Comparison of ENCODE assay signal across 8 mouse cellular contexts in genomic region chr8:84788896-84789295, GRCm38 (mm10). TPM values are rescaled to one million over a fixed set of nuclear protein-coding genes. Genes with fewer than 3 reads are reported as not detected.
DNase-seq lines count a peak whose midpoint lies in the region; ATAC-seq lines count a peak whose summit lies in the region.

No protein-coding gene starts in this region.

- no peaks in the 10 kb centered on the region for H3K9me3 ChIP-seq in midbrain, embryonic 14.5 days (ENCODE audit: control insufficient read depth, low read length)
- H3K9me3 ChIP-seq in midbrain, embryonic 10.5 days (replicated peaks), result no peaks in the 10 kb centered on the region
- no peaks in the 10 kb centered on the region for H3K9me3 ChIP-seq in heart, embryonic 16.5 days (replicated peaks; ENCODE audit: control insufficient read depth, low read length)
- no peaks in the 10 kb centered on the region for H3K9me3 ChIP-seq in intestine, embryonic 16.5 days (ENCODE audit: control insufficient read depth, low read length)

- peaks cover 88% of the 10 kb centered on the region for H3K27me3 ChIP-seq in midbrain, embryonic 14.5 days (ENCODE audit: control insufficient read depth, insufficient read depth, low read length)
- H3K27me3 ChIP-seq in midbrain, embryonic 10.5 days (ENCODE audit: low read depth, poor library complexity, severe bottlenecking), result peaks cover 100% of the 10 kb centered on the region
- peaks cover 48% of the 10 kb centered on the region for H3K27me3 ChIP-seq in heart, embryonic 16.5 days (ENCODE audit: control insufficient read depth, insufficient read depth, low read length)
- peaks cover 74% of the 10 kb centered on the region for H3K27me3 ChIP-seq in intestine, embryonic 16.5 days (replicated peaks; ENCODE audit: control insufficient read depth, insufficient read depth, low read length)

- H3K4me2 ChIP-seq in midbrain, embryonic 14.5 days (ENCODE audit: low read length), result 0 out of 2 replicates have a peak overlapping the region, but pooled peaks have one; percentile 10
- no peak overlapping the region for H3K4me2 ChIP-seq in heart, embryonic 16.5 days (ENCODE audit: low read depth, low read length)
- H3K4me2 ChIP-seq in intestine, embryonic 16.5 days (ENCODE audit: low read depth, low read length), result no peak overlapping the region

- H3K36me3 ChIP-seq in midbrain, embryonic 14.5 days (ENCODE audit: control insufficient read depth, insufficient read depth, low read length), result no peaks in the 10 kb centered on the region
- H3K36me3 ChIP-seq in midbrain, embryonic 10.5 days, result no peaks in the 10 kb centered on the region
- no peaks in the 10 kb centered on the region for H3K36me3 ChIP-seq in heart, embryonic 16.5 days (ENCODE audit: control insufficient read depth, insufficient read depth)
- H3K36me3 ChIP-seq in intestine, embryonic 16.5 days (ENCODE audit: control insufficient read depth, insufficient read depth, low read length), result no peaks in the 10 kb centered on the region

- ATAC-seq in midbrain, embryonic 14.5 days (ENCODE audit: low FRiP score, low TSS enrichment), result no peak
- no peak for ATAC-seq in heart, embryonic 16.5 days (replicated peaks; ENCODE audit: extremely low read depth, insufficient read depth, low FRiP score)
- no peak for ATAC-seq in intestine, embryonic 16.5 days

- H3K27ac ChIP-seq in midbrain, embryonic 14.5 days (replicated peaks; ENCODE audit: low read depth, low read length), result no peak overlapping the region
- H3K27ac ChIP-seq in midbrain, embryonic 10.5 days (replicated peaks), result no peak overlapping the region
- peak overlapping the region; percentile 24; the same call in 1 of the 2 replicates for H3K27ac ChIP-seq in heart, embryonic 16.5 days (ENCODE audit: low read length)
- no peak overlapping the region for H3K27ac ChIP-seq in intestine, embryonic 16.5 days (ENCODE audit: low read length)

- H3K4me1 ChIP-seq in midbrain, embryonic 14.5 days (ENCODE audit: control insufficient read depth, insufficient read depth, low read length), result no peaks in the 10 kb centered on the region
- peaks cover 6% of the 10 kb centered on the region for H3K4me1 ChIP-seq in midbrain, embryonic 10.5 days
- peaks cover 52% of the 10 kb centered on the region for H3K4me1 ChIP-seq in heart, embryonic 16.5 days (ENCODE audit: control insufficient read depth, insufficient read depth, low read length)
- H3K4me1 ChIP-seq in intestine, embryonic 16.5 days (ENCODE audit: control insufficient read depth, insufficient read depth, low read length), result peaks cover 19% of the 10 kb centered on the region

- DNase-seq in cerebellum, adult 11-12 months, result peak; percentile 67
- DNase-seq in cerebellum, adult 8-10 months, result no peak
- no peak for DNase-seq in midbrain, embryonic 14.5 days
- no peak for DNase-seq in midbrain, embryonic 10.5 days (ENCODE audit: low spot score)
- DNase-seq in lung, postnatal 14 days, result peak; percentile 86
- DNase-seq in layer of hippocampus, adult 9-10 months (ENCODE audit: low spot score), result no peak

- H3K9ac ChIP-seq in midbrain, embryonic 14.5 days (replicated peaks; ENCODE audit: low read length), result no peak overlapping the region
- H3K9ac ChIP-seq in heart, embryonic 16.5 days (ENCODE audit: low read length), result 0 out of 2 replicates have a peak overlapping the region, but pooled peaks have one; percentile 9
- no peak overlapping the region for H3K9ac ChIP-seq in intestine, embryonic 16.5 days (ENCODE audit: low read depth, low read length)

- WGBS in midbrain, embryonic 14.5 days, result 15% methylated on average over 11 of the region's 11 CpGs
- 11% methylated on average over 11 of the region's 11 CpGs for WGBS in midbrain, embryonic 10.5 days
- 30% methylated on average over 11 of the region's 11 CpGs for WGBS in heart, embryonic 16.5 days
- 21% methylated on average over 11 of the region's 11 CpGs for WGBS in intestine, embryonic 16.5 days

- H3K4me3 ChIP-seq in midbrain, embryonic 14.5 days (replicated peaks; ENCODE audit: low read depth, low read length), result no peak overlapping the region
- no peak overlapping the region for H3K4me3 ChIP-seq in midbrain, embryonic 10.5 days
- H3K4me3 ChIP-seq in heart, embryonic 16.5 days (ENCODE audit: low read length), result no peak overlapping the region
- no peak overlapping the region for H3K4me3 ChIP-seq in intestine, embryonic 16.5 days (ENCODE audit: low read length)

RNA-seq across cellular contexts. Expression of gene Nfix, which starts 11.2 kb away (rescaled TPM):
- 45.9 and 49.8 TPM in 2 replicates for polyA plus RNA-seq in midbrain, embryonic 14.5 days (2014; fragmentation: Nextera tagmentation; extraction: Ambion mirVana)
- 0.49 and 1.2 TPM in 2 replicates for polyA plus RNA-seq in midbrain, embryonic 10.5 days (2016; fragmentation: Nextera tagmentation; extraction: Ambion mirVana)
- polyA plus RNA-seq in heart, embryonic 16.5 days (2015; fragmentation: Nextera tagmentation; extraction: Ambion mirVana), result 12.7 and 15.9 TPM in 2 replicates
- 9.7 and 11.8 TPM in 2 replicates for polyA plus RNA-seq in intestine, embryonic 16.5 days (2015; fragmentation: Nextera tagmentation; extraction: Ambion mirVana)

RNA-seq across cellular contexts. Expression of gene Dand5, which starts 33.7 kb away (rescaled TPM):
- 9.9 and 12.7 TPM in 2 replicates for polyA plus RNA-seq in midbrain, embryonic 14.5 days (2014; fragmentation: Nextera tagmentation; extraction: Ambion mirVana)
- 2.9 and 5.3 TPM in 2 replicates for polyA plus RNA-seq in midbrain, embryonic 10.5 days (2016; fragmentation: Nextera tagmentation; extraction: Ambion mirVana)
- polyA plus RNA-seq in heart, embryonic 16.5 days (2015; fragmentation: Nextera tagmentation; extraction: Ambion mirVana), result 6.6 and 6.8 TPM in 2 replicates
- 4.2 and 4.4 TPM in 2 replicates for polyA plus RNA-seq in intestine, embryonic 16.5 days (2015; fragmentation: Nextera tagmentation; extraction: Ambion mirVana)

RNA-seq across cellular contexts. Expression of gene Gadd45gip1, which starts 42.4 kb away (rescaled TPM):
- polyA plus RNA-seq in midbrain, embryonic 14.5 days (2014; fragmentation: Nextera tagmentation; extraction: Ambion mirVana), result 32.7 and 35.8 TPM in 2 replicates
- 46.3 and 47.2 TPM in 2 replicates for polyA plus RNA-seq in midbrain, embryonic 10.5 days (2016; fragmentation: Nextera tagmentation; extraction: Ambion mirVana)
- polyA plus RNA-seq in heart, embryonic 16.5 days (2015; fragmentation: Nextera tagmentation; extraction: Ambion mirVana), result 47.7 and 48.3 TPM in 2 replicates
- polyA plus RNA-seq in intestine, embryonic 16.5 days (2015; fragmentation: Nextera tagmentation; extraction: Ambion mirVana), result 61.8 and 63.4 TPM in 2 replicates

RNA-seq across cellular contexts. Expression of gene Rad23a, which starts 51.6 kb away (rescaled TPM):
- 83.4 and 84.3 TPM in 2 replicates for polyA plus RNA-seq in midbrain, embryonic 14.5 days (2014; fragmentation: Nextera tagmentation; extraction: Ambion mirVana)
- polyA plus RNA-seq in midbrain, embryonic 10.5 days (2016; fragmentation: Nextera tagmentation; extraction: Ambion mirVana), result 124 and 131 TPM in 2 replicates
- polyA plus RNA-seq in heart, embryonic 16.5 days (2015; fragmentation: Nextera tagmentation; extraction: Ambion mirVana), result 128 and 131 TPM in 2 replicates
- 109 and 115 TPM in 2 replicates for polyA plus RNA-seq in intestine, embryonic 16.5 days (2015; fragmentation: Nextera tagmentation; extraction: Ambion mirVana)

RNA-seq across cellular contexts. Expression of gene Calr, which starts 57.8 kb away (rescaled TPM):
- polyA plus RNA-seq in midbrain, embryonic 14.5 days (2014; fragmentation: Nextera tagmentation; extraction: Ambion mirVana), result 434 and 525 TPM in 2 replicates
- 723 and 798 TPM in 2 replicates for polyA plus RNA-seq in midbrain, embryonic 10.5 days (2016; fragmentation: Nextera tagmentation; extraction: Ambion mirVana)
- polyA plus RNA-seq in heart, embryonic 16.5 days (2015; fragmentation: Nextera tagmentation; extraction: Ambion mirVana), result 630 and 641 TPM in 2 replicates
- polyA plus RNA-seq in intestine, embryonic 16.5 days (2015; fragmentation: Nextera tagmentation; extraction: Ambion mirVana), result 1,204 and 1,241 TPM in 2 replicates

Comparison
In these comparisons a context has a peak if more than half of its experiments do, and no peak if none do; other contexts are left out.
1. DNase-seq: peak in cerebellum, adult 11-12 months (single experiment) and lung, postnatal 14 days (single experiment); none in cerebellum, adult 8-10 months (single experiment), midbrain, embryonic 14.5 days (single experiment), midbrain, embryonic 10.5 days (single experiment) and layer of hippocampus, adult 9-10 months (single experiment).